In genomic region chr14:22471041-22471440, GRCm38 (mm10) we compare ENCODE assay signal across 13 mouse cellular contexts.
DNase-seq lines count a peak whose midpoint lies in the region; ATAC-seq and TF ChIP-seq lines count a peak whose summit lies in the region.
"Had no signal": no experiment of that assay in that cellular context is flagged by ENCODE, and none has a peak within 500 bp of the region (broad histone marks: within the 10 kb centered on the region; RNA-seq: fewer than 3 reads in every experiment).

No protein-coding gene starts in this region.

- WGBS in lung, embryonic 14.5 days, result 64% methylated on average over 4 of the region's 4 CpGs
- WGBS in neural tube, embryonic 15.5 days, result 46% methylated on average over 4 of the region's 4 CpGs

- no peaks in the 10 kb centered on the region for H3K36me3 ChIP-seq in lung, embryonic 14.5 days (ENCODE audit: insufficient read depth)
- H3K36me3 ChIP-seq in neural tube, embryonic 15.5 days, result no peaks in the 10 kb centered on the region
- H3K36me3 ChIP-seq: embryonic facial prominence, embryonic 10.5 days; heart, embryonic 12.5 days; intestine, embryonic 15.5 days had no signal

- H3K4me3 ChIP-seq in lung, embryonic 14.5 days (ENCODE audit: low read depth, low read length), result no peak overlapping the region
- no peak overlapping the region for H3K4me3 ChIP-seq in neural tube, embryonic 15.5 days (replicated peaks)
- H3K4me3 ChIP-seq: embryonic facial prominence, embryonic 10.5 days; heart, adult 2 months; heart, embryonic 12.5 days; intestine, embryonic 15.5 days had no signal

- no peaks in the 10 kb centered on the region for H3K27me3 ChIP-seq in lung, embryonic 14.5 days (ENCODE audit: insufficient read depth, low read length)
- no peaks in the 10 kb centered on the region for H3K27me3 ChIP-seq in neural tube, embryonic 15.5 days (replicated peaks)
- H3K27me3 ChIP-seq: heart, embryonic 12.5 days; intestine, embryonic 15.5 days had no signal

- no peak for ATAC-seq in lung, embryonic 14.5 days (ENCODE audit: insufficient read depth)
- no peak for ATAC-seq in neural tube, embryonic 15.5 days (ENCODE audit: low FRiP score)
- ATAC-seq: forebrain, embryonic 14.5 days; intestine, embryonic 15.5 days had no signal

- peak; percentile 70 for DNase-seq in heart, adult 11 months
- no peak for DNase-seq in heart, adult 8-10 months (ENCODE audit: low spot score)
- peak; percentile 17 for DNase-seq in lung, embryonic 14.5 days
- no peak for DNase-seq in lung, postnatal 36 days
- DNase-seq in neural tube, embryonic 10.5 days (ENCODE audit: extremely low spot score, low spot score), result peak; percentile 13
- DNase-seq: adrenal gland, postnatal 25 days; cerebellum, adult 9-10 months; heart, adult 2 months had no signal

- H3K4me1 ChIP-seq in lung, embryonic 14.5 days (ENCODE audit: insufficient read depth), result no peaks in the 10 kb centered on the region
- H3K4me1 ChIP-seq in neural tube, embryonic 15.5 days, result peaks cover 21% of the 10 kb centered on the region
- H3K4me1 ChIP-seq: embryonic facial prominence, embryonic 10.5 days; heart, embryonic 12.5 days; intestine, embryonic 15.5 days had no signal

- H3K9ac ChIP-seq in lung, embryonic 14.5 days, result no peak overlapping the region
- H3K9ac ChIP-seq in neural tube, embryonic 15.5 days (replicated peaks), result no peak overlapping the region
- H3K9ac ChIP-seq: heart, embryonic 12.5 days; intestine, embryonic 15.5 days had no signal

- H3K4me2 ChIP-seq in lung, embryonic 14.5 days, result no peak overlapping the region
- H3K4me2 ChIP-seq in neural tube, embryonic 15.5 days, result no peak overlapping the region
- H3K4me2 ChIP-seq: heart, embryonic 12.5 days; intestine, embryonic 15.5 days had no signal

- TF ChIP-seq CTCF in lung, embryonic 14.5 days (IDR thresholded peaks at IDR 0.05; ENCODE audit: low read depth), result no peak

- no peaks in the 10 kb centered on the region for H3K9me3 ChIP-seq in lung, embryonic 14.5 days (ENCODE audit: low read depth, low read length)
- no peaks in the 10 kb centered on the region for H3K9me3 ChIP-seq in neural tube, embryonic 15.5 days (replicated peaks)
- H3K9me3 ChIP-seq: embryonic facial prominence, embryonic 10.5 days; heart, embryonic 12.5 days; intestine, embryonic 15.5 days had no signal

- no peak overlapping the region for H3K27ac ChIP-seq in lung, embryonic 14.5 days (ENCODE audit: low read depth)
- H3K27ac ChIP-seq in neural tube, embryonic 15.5 days (replicated peaks), result no peak overlapping the region
- H3K27ac ChIP-seq: embryonic facial prominence, embryonic 10.5 days; heart, adult 2 months; intestine, embryonic 15.5 days had no signal

Comparison
In these comparisons a context has a peak if more than half of its experiments do, and no peak if none do; other contexts are left out.
1. DNase-seq: peak in heart, adult 11 months (single experiment), lung, embryonic 14.5 days (single experiment) and neural tube, embryonic 10.5 days (single experiment); none in heart, adult 8-10 months (single experiment) and lung, postnatal 36 days (single experiment).